Mouse (Mus musculus): ENCODE results near the gene Ccdc136. TPM values are rescaled to one million over a fixed set of nuclear protein-coding genes. Genes with fewer than 3 reads are reported as not detected.

The Ccdc136 gene
- polyA plus RNA-seq, 1 experiment from 2014 or later: 37.0 TPM

GRCm38 (mm10) chr6:29445354-29445753 lies 49.2 kb downstream of the Ccdc136 start:
- H3K9ac ChIP-seq: no peak overlapping the region
- no peaks in the 10 kb centered on the region for H3K27me3 ChIP-seq
- 91% methylated on average over 7 of the region's 7 CpGs for WGBS
- H3K4me1 ChIP-seq: no peaks in the 10 kb centered on the region
- no peak overlapping the region for H3K4me3 ChIP-seq
- H3K36me3 ChIP-seq (ENCODE audit: poor library complexity, severe bottlenecking): no peaks in the 10 kb centered on the region
- ATAC-seq: no peak
- H3K27ac ChIP-seq: no peak overlapping the region
- H3K9me3 ChIP-seq (replicated peaks): no peaks in the 10 kb centered on the region
- H3K4me2 ChIP-seq: no peak overlapping the region

DNA sequence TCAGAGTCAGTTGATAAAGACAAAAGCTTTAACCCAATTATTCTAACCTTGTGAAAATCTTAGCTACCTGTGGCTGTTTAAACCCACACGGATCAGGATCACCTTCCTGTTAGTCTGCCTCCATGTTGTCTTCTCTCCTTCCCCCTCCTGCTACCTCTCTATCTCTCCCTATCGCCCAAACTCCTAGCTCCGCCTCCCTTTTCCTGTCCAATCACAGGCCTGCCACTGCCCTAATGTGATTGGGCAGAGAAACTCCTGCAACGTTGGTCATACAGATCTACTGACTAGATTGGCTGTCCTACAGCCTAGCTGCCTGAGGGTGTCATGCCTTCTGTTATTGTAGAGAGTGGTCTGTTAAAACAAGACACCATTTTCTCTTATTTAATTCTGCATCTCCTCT lies 53.7 kb downstream of the Ccdc136 start:
- H3K4me1 ChIP-seq: no peaks in the 10 kb centered on the region
- H3K4me3 ChIP-seq: no peak overlapping the region
- H3K27me3 ChIP-seq: no peaks in the 10 kb centered on the region
- H3K27ac ChIP-seq: no peak overlapping the region
- WGBS: 29% methylated on average over 4 of the region's 4 CpGs
- ATAC-seq: no peak
- no peaks in the 10 kb centered on the region for H3K36me3 ChIP-seq (ENCODE audit: poor library complexity, severe bottlenecking)
- H3K9ac ChIP-seq: no peak overlapping the region
- no peak overlapping the region for H3K4me2 ChIP-seq
- no peaks in the 10 kb centered on the region for H3K9me3 ChIP-seq (replicated peaks)

DNA sequence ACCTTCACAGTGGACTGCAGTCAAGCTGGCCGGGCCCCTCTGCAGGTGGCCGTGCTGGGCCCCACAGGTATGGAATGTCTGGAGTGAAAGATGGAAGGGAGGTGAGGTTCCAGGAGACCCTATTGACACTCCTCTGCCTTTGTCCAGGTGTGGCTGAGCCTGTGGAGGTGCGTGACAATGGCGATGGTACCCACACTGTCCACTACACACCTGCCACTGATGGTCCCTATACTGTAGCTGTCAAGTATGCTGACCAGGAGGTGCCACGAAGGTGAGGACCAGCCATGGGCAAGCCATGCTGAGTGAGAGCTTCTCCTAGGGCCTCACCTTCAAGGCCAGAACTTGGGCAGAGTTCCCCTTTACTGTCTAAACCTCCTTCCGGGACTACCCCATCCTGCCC lies 54.6 kb downstream of the Ccdc136 start:
- no peak overlapping the region for H3K9ac ChIP-seq
- no peaks in the 10 kb centered on the region for H3K4me1 ChIP-seq

DNA sequence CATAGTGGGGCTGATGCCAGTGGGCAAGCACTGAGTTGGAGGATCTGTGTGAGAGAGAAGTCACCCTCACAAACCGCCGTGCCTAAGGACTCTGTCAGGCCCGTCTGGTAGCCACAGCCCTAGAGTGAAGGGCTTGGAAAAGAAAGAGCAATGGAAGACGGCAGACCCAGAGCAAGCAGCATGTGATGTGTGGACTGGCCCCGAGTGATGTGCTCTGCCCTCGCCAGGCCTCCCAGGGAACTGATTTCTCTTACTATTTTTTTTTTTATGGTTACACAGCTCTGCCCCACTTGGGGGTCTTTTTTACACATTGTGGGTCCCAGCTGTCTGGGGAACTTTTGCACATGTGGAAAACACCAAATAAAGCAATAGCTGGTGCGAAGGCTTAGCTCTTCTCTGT lies 65.4 kb downstream of the Ccdc136 start:
- WGBS: 52% methylated on average over 7 of the region's 7 CpGs
- H3K4me1 ChIP-seq: no peaks in the 10 kb centered on the region
- no peaks in the 10 kb centered on the region for H3K9me3 ChIP-seq (replicated peaks)
- no peaks in the 10 kb centered on the region for H3K36me3 ChIP-seq (ENCODE audit: poor library complexity, severe bottlenecking)
- no peak overlapping the region for H3K27ac ChIP-seq
- H3K4me3 ChIP-seq: no peak overlapping the region
- H3K9ac ChIP-seq: no peak overlapping the region
- ATAC-seq: no peak
- no peak overlapping the region for H3K4me2 ChIP-seq
- H3K27me3 ChIP-seq: peaks cover 4% of the 10 kb centered on the region; the same call in 1 of the 2 replicates

More for the DNA sequence above, 54.6 kb downstream of the Ccdc136 start:
- H3K4me3 ChIP-seq: no peak overlapping the region
- ATAC-seq: no peak
- 89% methylated on average over 6 of the region's 6 CpGs for WGBS
- no peaks in the 10 kb centered on the region for H3K36me3 ChIP-seq (ENCODE audit: poor library complexity, severe bottlenecking)
- H3K9me3 ChIP-seq (replicated peaks): no peaks in the 10 kb centered on the region
- H3K27me3 ChIP-seq: no peaks in the 10 kb centered on the region
- no peak overlapping the region for H3K27ac ChIP-seq
- no peak overlapping the region for H3K4me2 ChIP-seq

GRCm38 (mm10) chr6:29463388-29463787 lies 67.3 kb downstream of the Ccdc136 start:
- no peak overlapping the region for H3K27ac ChIP-seq
- no peak overlapping the region for H3K4me2 ChIP-seq
- H3K36me3 ChIP-seq (ENCODE audit: poor library complexity, severe bottlenecking): no peaks in the 10 kb centered on the region
- no peak overlapping the region for H3K9ac ChIP-seq
- 74% methylated on average over 3 of the region's 3 CpGs for WGBS
- H3K9me3 ChIP-seq (replicated peaks): no peaks in the 10 kb centered on the region
- H3K27me3 ChIP-seq: peaks cover 4% of the 10 kb centered on the region; the same call in 1 of the 2 replicates
- ATAC-seq: no peak
- H3K4me1 ChIP-seq: peaks cover 3% of the 10 kb centered on the region
- H3K4me3 ChIP-seq: no peak overlapping the region

GRCm38 (mm10) chr6:29467583-29468354 lies 71.7 kb downstream of the Ccdc136 start, which contains the start of gene Atp6v1f:
Gene Atp6v1f, plus strand, starts transcription at chr6:29467718.
- Histone ChIP-seq H3K4me2 (peak within 1 kb of the TSS; percentile 83), H3K4me3 (peak within 1 kb of the TSS; percentile 79), H3K4me1 (peaks cover 13% of the 10 kb centered on the region), H3K27me3 (peaks cover 4% of the 10 kb centered on the region; the same call in 1 of the 2 replicates), H3K9ac (peak within 1 kb of the TSS; percentile 78), H3K27ac (peak within 1 kb of the TSS; percentile 31; the same call in 1 of the 2 replicates), H3K9me3 (replicated peaks) (no peaks in the 10 kb centered on the region), H3K36me3 (ENCODE audit: poor library complexity, severe bottlenecking) (peaks cover 21% of the 10 kb centered on the region)
- ATAC-seq: peak; percentile 97
- WGBS: under 1% methylated on average over 39 of the region's 39 CpGs

DNA sequence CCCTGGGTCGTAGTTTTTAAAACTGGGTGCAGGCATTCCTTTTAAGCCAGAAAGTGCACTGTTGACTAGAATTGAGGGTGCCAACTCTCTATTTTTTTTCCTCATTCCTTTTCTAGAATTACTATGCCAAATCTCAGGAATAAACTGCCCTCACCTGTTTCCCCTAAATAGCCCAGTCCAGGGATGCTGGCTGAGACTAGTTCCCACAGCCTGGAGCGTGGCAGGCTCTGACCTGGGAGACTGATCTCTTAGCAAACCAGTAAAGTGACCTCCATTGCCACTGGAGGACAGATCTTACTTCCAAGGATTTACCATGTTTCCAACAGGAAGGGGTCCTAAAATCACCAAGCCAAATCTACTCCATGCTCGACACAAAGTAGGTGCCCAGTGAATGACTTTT lies 72.7 kb downstream of the Ccdc136 start:
- peak overlapping the region; percentile 78; the same call in 1 of the 2 replicates for H3K9ac ChIP-seq
- H3K9me3 ChIP-seq (replicated peaks): no peaks in the 10 kb centered on the region
- H3K27me3 ChIP-seq: peaks cover 7% of the 10 kb centered on the region; the same call in 1 of the 2 replicates
- peak overlapping the region; percentile 79 for H3K4me3 ChIP-seq
- 92% methylated on average over 3 of the region's 3 CpGs for WGBS
- H3K4me1 ChIP-seq: peaks cover 20% of the 10 kb centered on the region
- peak overlapping the region; percentile 83 for H3K4me2 ChIP-seq
- no peak overlapping the region for H3K27ac ChIP-seq
- peaks cover 21% of the 10 kb centered on the region for H3K36me3 ChIP-seq (ENCODE audit: poor library complexity, severe bottlenecking)
- no peak for ATAC-seq

DNA sequence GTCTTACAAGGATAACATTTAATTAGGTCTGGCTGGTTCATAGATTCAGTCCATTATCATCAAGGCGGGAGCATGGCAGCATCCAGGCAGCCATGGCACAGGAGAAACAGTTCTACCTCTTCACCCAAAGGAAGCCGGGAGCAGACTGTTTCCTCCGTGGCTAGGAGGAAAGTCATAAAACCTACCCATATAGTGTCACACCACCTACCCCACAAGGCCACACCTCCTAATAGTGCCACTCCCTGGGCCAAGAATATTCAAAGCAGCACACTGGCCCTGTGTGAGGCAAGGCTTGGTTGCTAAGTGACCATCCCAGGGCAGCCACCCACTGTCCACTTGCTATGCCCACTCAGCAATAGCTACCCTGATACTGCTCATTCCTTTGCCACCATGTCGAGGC lies 75.0 kb downstream of the Ccdc136 start, which contains the start of gene Atp6v1fnb:
Gene Atp6v1fnb, plus strand, starts transcription at position 301 of the 400 bp plus-strand sequence.
- WGBS: 93% methylated on average over 4 of the region's 4 CpGs
- no peaks in the 10 kb centered on the region for H3K9me3 ChIP-seq (replicated peaks)
- H3K36me3 ChIP-seq (ENCODE audit: poor library complexity, severe bottlenecking): peaks cover 21% of the 10 kb centered on the region
- H3K27me3 ChIP-seq: peaks cover 15% of the 10 kb centered on the region; the same call in 1 of the 2 replicates
- no peak within 1 kb of the TSS for H3K9ac ChIP-seq
- no peak within 1 kb of the TSS for H3K27ac ChIP-seq
- no peak within 1 kb of the TSS for H3K4me2 ChIP-seq
- peaks cover 27% of the 10 kb centered on the region for H3K4me1 ChIP-seq
- ATAC-seq: no peak
- H3K4me3 ChIP-seq: no peak within 1 kb of the TSS

DNA sequence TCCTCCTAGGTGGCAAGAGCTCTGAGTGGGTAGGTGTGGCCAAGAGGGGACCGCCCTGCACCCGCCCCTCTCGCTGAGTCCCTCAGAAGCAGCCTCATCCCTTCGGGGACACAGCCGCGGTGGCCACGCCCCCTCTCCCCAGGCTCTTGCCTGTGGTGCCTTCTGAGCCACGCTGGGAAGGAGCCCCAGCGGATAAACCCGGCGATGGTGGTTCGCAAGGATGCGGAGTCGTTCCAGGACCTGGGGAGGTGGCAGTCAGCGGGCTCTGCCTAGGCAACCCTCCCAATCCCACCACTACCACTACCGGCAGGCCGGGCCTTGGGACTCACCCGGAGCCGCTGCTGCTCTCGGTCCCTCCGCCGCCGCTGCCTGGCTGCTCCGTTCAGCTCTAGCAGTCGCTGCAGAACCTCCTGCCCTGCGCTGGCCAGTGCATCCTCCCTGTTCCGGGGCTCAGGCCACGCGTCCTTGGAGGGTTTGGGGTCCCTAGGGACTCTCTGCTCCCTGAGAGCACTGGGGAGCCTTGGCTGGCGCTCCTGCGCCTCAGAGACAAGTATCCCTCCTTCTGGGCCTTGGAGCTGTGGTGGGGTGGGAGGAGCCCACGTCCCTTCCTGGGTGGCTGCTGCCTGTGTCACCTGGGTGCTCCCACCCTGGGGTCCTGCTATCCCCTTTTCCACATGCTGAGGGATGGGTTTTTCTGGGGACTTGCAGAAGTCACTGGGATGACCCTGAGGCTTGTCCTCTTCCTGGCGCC lies 78.0 kb downstream of the Ccdc136 start:
- Histone ChIP-seq H3K9me3 (replicated peaks) (no peaks in the 10 kb centered on the region), H3K27ac (no peak overlapping the region; the same call in 1 of the 2 replicates), H3K4me3 (peak overlapping the region; percentile 46), H3K4me1 (peaks cover 17% of the 10 kb centered on the region), H3K9ac (peak overlapping the region; percentile 67), H3K4me2 (peak overlapping the region; percentile 74), H3K36me3 (ENCODE audit: poor library complexity, severe bottlenecking) (peaks cover 21% of the 10 kb centered on the region), H3K27me3 (peaks cover 27% of the 10 kb centered on the region; the same call in 1 of the 2 replicates)
- ATAC-seq: peak; percentile 95
- 2% methylated on average over 33 of the region's 33 CpGs for WGBS

GRCm38 (mm10) chr6:29474736-29475135 lies 78.6 kb downstream of the Ccdc136 start:
- 58% methylated on average over 2 of the region's 2 CpGs for WGBS
- Histone ChIP-seq H3K4me2 (no peak overlapping the region), H3K4me1 (peaks cover 15% of the 10 kb centered on the region), H3K27me3 (peaks cover 27% of the 10 kb centered on the region; the same call in 1 of the 2 replicates), H3K36me3 (ENCODE audit: poor library complexity, severe bottlenecking) (peaks cover 20% of the 10 kb centered on the region), H3K4me3 (no peak overlapping the region), H3K9me3 (replicated peaks) (no peaks in the 10 kb centered on the region), H3K9ac (no peak overlapping the region), H3K27ac (no peak overlapping the region)
- ATAC-seq: no peak

Data from forebrain, embryonic 13.5 days (tissue).